Mouse (Mus musculus): ENCODE measurements around the gene Msn. TPM values are rescaled to one million over a fixed set of nuclear protein-coding genes. Genes with fewer than 3 reads are reported as not detected.

The Msn gene
- total RNA-seq (2021), result 10 to 100 TPM; 27.3 to 30.4 TPM
- long read RNA-seq, transcript Msn-201 (13 exons, 3,842 nt), result major isoform, 18 of 19 reads
- long read RNA-seq, partial matches to known transcripts, result 0 of 19 reads
- long read RNA-seq, other reads (novel, unspliced or antisense), result 1 of 19 reads

GRCm38 (mm10) chrX:96095509-96096499 is at the start of gene Msn:
TSS of gene Msn (plus strand) at chrX:96096042.
- DNase-seq (ENCODE audit: low spot score in 2 of 2), result peak; percentile 7 to 19

GRCm38 (mm10) chrX:96052798-96053197 is 43.0 kb upstream of the Msn start:
- DNase-seq (ENCODE audit: low spot score in 2 of 2), result peak in 1 of 2 experiments; percentile 2

DNA sequence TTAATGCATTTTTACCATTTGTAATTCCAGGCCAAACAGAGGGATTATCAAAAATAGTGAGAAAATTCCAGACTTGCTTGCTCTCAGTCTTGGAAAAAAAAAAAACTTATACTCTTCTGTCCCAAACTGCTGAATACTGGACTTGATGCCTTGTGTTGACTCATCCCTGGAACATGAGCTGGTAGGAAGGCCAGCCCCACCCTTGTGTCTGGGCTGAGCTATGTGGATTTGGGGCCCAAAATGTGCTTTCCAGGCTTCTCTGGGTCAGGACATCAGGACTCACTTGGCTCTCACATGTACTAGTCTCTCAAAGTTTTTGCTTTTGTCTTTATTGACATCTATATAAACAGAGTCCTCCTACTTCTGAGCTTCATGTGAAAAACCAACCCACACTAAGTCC is 18.1 kb upstream of the Msn start:
- DNase-seq (ENCODE audit: low spot score in 2 of 2), result no peak

- no peak for DNase-seq (ENCODE audit: low spot score in 2 of 2)
These were observed 9.6 kb upstream of the Msn start for GRCm38 (mm10) chrX:96086259-96086658.

GRCm38 (mm10) chrX:96096513-96097210 is 820 bp downstream of the Msn start:
- no peak for DNase-seq (ENCODE audit: low spot score in 2 of 2)

- no peak for DNase-seq (ENCODE audit: low spot score in 2 of 2)
These were observed 1.7 kb downstream of the Msn start for GRCm38 (mm10) chrX:96097491-96097970.

DNA sequence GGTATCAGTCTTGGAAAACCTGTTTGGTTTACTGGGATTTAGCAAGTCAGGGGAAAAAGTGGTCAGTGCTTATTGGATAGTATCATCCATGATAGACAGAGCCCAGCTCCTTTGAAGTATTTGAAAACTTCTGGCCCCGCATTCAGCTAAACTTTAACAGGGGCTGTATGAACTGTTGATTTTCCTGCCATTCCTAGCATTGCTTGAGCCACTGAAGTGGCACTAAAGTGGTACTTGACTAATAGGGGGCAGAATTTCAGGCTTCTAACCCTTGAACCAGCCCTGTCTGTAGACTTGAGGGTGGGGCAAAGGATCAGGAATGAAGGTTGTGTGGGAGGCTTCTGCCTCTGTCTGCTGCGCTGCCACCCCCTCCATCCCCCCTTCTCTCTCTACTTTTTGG is 3.2 kb downstream of the Msn start:
- no peak for DNase-seq (ENCODE audit: low spot score in 2 of 2)

- DNase-seq (ENCODE audit: low spot score in 2 of 2), result no peak
These were observed 11.8 kb downstream of the Msn start for GRCm38 (mm10) chrX:96107427-96108291.

GRCm38 (mm10) chrX:96113106-96113634 is 17.3 kb downstream of the Msn start:
- no peak for DNase-seq (ENCODE audit: low spot score in 2 of 2)

DNA sequence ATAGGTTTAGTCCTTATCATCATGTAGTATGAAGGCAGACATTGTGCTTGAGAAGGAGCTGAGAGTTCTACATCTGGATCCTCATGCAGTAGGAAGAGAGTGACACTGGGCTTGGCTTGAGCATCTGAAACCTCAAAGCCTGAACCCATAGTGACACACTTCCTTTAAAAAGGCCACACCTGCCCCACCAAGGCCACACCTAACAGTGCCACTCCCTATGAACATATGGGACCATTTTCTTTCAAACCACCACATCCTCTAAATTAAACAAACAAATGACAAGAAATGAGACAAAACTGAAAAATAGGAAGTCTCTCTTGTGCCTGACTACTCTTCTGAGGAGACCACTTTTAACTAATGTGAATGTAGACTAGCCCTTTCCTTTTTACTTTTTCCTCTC is 19.7 kb downstream of the Msn start:
- no peak for DNase-seq (ENCODE audit: low spot score in 2 of 2)

GRCm38 (mm10) chrX:96117366-96117765 is 21.5 kb downstream of the Msn start:
- no peak for DNase-seq (ENCODE audit: low spot score in 2 of 2)

DNA sequence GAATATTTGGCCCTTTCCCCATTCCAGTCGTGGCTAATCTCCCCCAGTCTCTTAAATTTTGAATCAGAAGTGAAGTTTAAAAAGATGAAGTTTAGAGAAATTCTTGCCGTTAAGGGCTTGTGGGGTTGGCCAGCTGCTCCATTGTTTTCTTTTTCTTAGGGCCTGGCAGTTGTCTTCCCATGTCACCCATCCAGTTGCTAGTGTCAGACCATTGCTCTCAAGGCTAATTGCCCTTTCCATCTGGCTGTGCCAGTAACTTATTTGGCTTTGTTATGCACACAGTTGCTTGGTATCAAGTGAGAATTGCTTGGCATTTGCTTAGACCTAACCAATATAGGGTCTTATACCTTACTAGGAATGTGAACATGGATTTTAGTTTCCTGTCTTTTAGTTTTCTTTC is 24.2 kb downstream of the Msn start:
- DNase-seq (ENCODE audit: low spot score in 2 of 2), result no peak

- DNase-seq (ENCODE audit: low spot score in 2 of 2), result no peak
These were observed 26.1 kb downstream of the Msn start for GRCm38 (mm10) chrX:96121912-96122311.

GRCm38 (mm10) chrX:96126803-96127202 is 31.0 kb downstream of the Msn start:
- no peak for DNase-seq (ENCODE audit: low spot score in 2 of 2)

DNA sequence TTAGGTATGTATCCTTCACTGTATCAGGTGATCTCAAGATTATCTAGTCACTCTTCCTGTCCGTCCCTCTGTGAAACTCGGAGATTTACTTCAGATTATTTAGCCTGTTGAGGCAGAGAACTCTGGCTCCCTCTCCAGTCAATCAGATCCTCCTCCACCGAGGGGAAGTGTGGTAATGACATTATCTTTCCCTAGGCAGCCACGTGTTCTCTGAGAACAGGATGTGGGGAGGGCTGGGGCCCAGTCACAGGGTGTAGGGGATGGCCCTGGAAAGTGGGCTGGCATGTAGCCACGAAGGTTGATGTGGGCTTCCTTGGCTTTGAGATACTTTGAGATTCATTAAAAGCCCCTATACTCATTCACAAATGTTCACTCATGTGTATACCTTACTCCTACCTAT is 34.3 kb downstream of the Msn start:
- DNase-seq (ENCODE audit: low spot score in 2 of 2), result no peak

- no peak for DNase-seq (ENCODE audit: low spot score in 2 of 2)
These were observed 34.8 kb downstream of the Msn start for GRCm38 (mm10) chrX:96130663-96131062.

GRCm38 (mm10) chrX:96133260-96133659 is 37.4 kb downstream of the Msn start:
- DNase-seq (ENCODE audit: low spot score in 2 of 2), result peak in 1 of 2 experiments; percentile 21

- DNase-seq (ENCODE audit: low spot score in 2 of 2), result no peak
These were observed 38.4 kb downstream of the Msn start for GRCm38 (mm10) chrX:96134243-96134661.

DNA sequence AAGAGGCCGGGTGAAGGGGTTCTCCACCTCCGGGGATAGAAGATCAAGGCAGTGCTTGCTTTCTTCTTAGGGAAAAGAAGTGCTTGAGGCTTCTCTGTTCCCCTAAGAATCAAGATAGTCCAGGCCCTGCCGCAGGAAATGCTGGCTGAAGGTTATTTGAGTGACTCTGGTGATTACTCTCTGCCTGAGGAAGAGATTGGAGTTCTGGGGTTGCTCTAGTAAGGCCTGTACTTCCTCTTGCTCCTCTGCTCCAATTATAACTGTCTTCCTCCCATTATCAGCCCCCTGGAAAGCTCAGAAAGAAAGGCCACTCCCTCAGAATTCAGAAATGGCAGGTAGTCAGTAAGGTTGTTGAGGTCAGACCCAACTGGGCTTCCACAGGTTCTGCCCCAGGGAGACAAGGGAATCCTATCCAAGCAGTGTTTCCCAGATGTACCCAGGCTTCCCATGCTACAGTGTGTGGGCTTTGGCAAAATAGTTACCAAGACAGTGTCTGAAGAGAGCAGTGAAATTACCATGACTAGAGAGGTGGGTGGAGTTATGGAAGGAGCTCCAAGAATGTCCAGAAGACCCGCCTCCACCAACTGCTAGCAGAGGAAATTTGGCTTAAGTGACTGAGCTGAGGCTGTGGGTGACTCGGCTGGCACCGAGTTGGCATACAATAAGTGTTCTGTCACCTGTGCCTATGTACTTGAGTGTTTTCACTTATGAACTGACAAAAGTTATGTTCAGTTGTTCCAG is 39.2 kb downstream of the Msn start:
- no peak for DNase-seq (ENCODE audit: low spot score in 2 of 2)

DNA sequence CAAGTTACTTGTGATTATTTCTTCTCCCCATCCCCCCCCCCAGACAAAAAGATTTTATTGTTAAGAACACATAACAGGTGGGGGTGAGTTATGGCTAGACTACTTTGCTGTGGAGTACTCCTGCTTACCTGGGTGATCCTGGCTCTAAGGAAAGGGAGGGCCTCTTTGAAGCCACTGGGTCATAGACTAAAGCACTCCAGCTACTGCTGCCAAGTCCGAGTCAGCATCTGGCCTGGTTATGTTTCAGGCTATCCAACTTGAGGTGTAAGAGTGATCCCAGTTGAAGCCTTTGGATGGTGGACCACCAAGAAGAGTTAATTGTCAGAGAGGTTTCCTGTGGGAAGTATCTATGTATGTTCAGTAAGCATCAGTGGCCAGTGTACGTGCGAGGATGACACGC is 39.7 kb downstream of the Msn start:
- no peak for DNase-seq (ENCODE audit: low spot score in 2 of 2)
